Mouse (Mus musculus): ENCODE results near the gene Lin28b. TPM values are rescaled to one million over a fixed set of nuclear protein-coding genes. Genes with fewer than 3 reads are reported as not detected.
A peak's percentile ranks its signal among the peaks of the same experiment; 100 is the strongest.

The Lin28b gene
- 1 to 10 TPM; 1.1 TPM for total RNA-seq (2021)
- long read RNA-seq, experiment 1, partial matches to known transcripts = 0 of 1 reads
- long read RNA-seq, experiment 1, other reads (novel, unspliced or antisense) = 1 of 1 reads
- long read RNA-seq, experiment 2, partial matches to known transcripts = 0 of 5 reads
- long read RNA-seq, experiment 2, other reads (novel, unspliced or antisense) = 5 of 5 reads

- Histone ChIP-seq H3K4me3 (peak within 1 kb of the TSS; percentile 44), H3K27ac (no peak within 1 kb of the TSS)
- TF ChIP-seq CTCF (conservative IDR thresholded peaks at IDR 0.05) = no peak
- DNase-seq (ENCODE audit: low spot score in 2 of 2) = peak in 1 of 2 experiments; percentile 30
Measured at GRCm38 (mm10) chr10:45485761-45486602, at the start of gene Lin28b. Gene Lin28b, minus strand, starts transcription at chr10:45486395.

DNA sequence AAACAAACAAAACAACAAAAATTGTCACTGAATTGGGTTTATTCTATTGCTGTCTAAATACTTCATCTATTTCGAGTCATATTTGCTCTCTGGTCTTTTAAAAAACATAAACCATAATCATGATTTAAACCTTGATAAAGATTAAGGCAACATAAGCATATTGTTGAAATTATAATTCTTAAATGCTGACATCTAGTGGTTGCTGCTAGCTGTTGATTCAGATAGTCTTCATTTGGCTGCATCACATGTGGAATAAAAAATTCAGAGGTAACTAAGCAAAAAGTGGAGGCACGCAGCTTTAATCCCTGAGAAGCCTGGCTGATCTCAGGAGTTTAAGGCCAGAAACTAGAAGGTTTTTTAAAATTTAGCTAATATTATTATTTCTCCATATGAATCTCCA lies 25.6 kb upstream of the Lin28b start:
- H3K27ac ChIP-seq = no peak overlapping the region
- H3K4me3 ChIP-seq = no peak overlapping the region
- peak; percentile 79 for TF ChIP-seq CTCF (conservative IDR thresholded peaks at IDR 0.05)
- DNase-seq (ENCODE audit: low spot score in 2 of 2) = no peak

DNA sequence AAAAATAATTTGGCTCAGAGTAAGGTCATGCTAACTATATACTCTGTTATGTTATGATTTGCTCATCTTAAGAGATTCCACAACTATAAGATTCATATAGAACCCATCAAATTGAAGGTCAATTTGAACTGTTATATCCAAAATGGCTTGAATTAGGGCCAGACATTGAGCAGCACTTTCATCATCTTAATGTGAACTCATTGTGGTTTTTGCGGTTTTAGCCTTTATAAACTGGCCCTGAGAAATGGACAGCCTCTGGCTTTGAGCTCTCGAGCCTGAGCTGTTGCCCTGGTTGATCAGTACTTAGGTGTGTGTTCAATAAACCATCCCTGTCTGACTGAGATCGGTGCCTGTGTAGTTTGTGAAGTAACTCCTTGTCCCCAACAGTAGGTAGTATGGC lies 24.5 kb upstream of the Lin28b start:
- TF ChIP-seq CTCF (conservative IDR thresholded peaks at IDR 0.05) = no peak
- Histone ChIP-seq H3K27ac (no peak overlapping the region), H3K4me3 (no peak overlapping the region)
- DNase-seq (ENCODE audit: low spot score in 2 of 2) = no peak

- no peak for TF ChIP-seq CTCF (conservative IDR thresholded peaks at IDR 0.05)
Measured at GRCm38 (mm10) chr10:45500259-45500658, 14.1 kb upstream of the Lin28b start.

DNA sequence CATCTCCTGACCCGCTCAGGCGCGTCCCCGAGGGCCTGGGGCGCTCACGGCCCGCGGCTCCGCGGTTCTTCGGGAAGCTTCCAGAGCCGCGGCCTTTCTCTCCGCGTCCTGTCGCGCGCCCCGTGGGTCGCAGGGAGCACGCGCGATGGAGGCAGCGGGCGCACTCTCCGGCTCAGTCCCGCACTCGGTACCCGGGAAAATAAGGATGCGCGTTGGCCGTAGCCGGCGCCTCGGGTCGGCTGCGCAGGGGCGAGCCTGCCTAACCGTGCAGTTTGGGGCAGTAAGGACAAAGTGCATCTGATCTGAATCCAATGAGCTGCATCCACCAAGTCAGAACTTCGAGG lies 380 bp upstream of the Lin28b start:
- TF ChIP-seq CTCF (conservative IDR thresholded peaks at IDR 0.05) = no peak
- peak overlapping the region; percentile 44 for H3K4me3 ChIP-seq
- no peak overlapping the region for H3K27ac ChIP-seq
- DNase-seq (ENCODE audit: low spot score in 2 of 2) = no peak

More at GRCm38 (mm10) chr10:45500259-45500658, 14.1 kb upstream of the Lin28b start:
- H3K4me3 ChIP-seq = no peak overlapping the region
- DNase-seq (ENCODE audit: low spot score in 2 of 2) = no peak
- H3K27ac ChIP-seq = no peak overlapping the region

GRCm38 (mm10) chr10:45485226-45485760 lies 902 bp downstream of the Lin28b start:
- peak; percentile 28; the same call in 1 of the 2 replicates for TF ChIP-seq CTCF (conservative IDR thresholded peaks at IDR 0.05)
- no peak overlapping the region for H3K27ac ChIP-seq
- no peak for DNase-seq (ENCODE audit: low spot score in 2 of 2)
- peak overlapping the region; percentile 44 for H3K4me3 ChIP-seq

- no peak for TF ChIP-seq CTCF (conservative IDR thresholded peaks at IDR 0.05)
- Histone ChIP-seq H3K27ac (no peak overlapping the region), H3K4me3 (no peak overlapping the region)
- DNase-seq (ENCODE audit: low spot score in 2 of 2) = no peak
Measured at GRCm38 (mm10) chr10:45483210-45483609, 3.0 kb downstream of the Lin28b start.

- H3K27ac ChIP-seq = no peak overlapping the region
- no peak for TF ChIP-seq CTCF (conservative IDR thresholded peaks at IDR 0.05)
- no peak overlapping the region for H3K4me3 ChIP-seq
- no peak for DNase-seq (ENCODE audit: low spot score in 2 of 2)
Measured at GRCm38 (mm10) chr10:45473663-45474333, 12.4 kb downstream of the Lin28b start.

DNA sequence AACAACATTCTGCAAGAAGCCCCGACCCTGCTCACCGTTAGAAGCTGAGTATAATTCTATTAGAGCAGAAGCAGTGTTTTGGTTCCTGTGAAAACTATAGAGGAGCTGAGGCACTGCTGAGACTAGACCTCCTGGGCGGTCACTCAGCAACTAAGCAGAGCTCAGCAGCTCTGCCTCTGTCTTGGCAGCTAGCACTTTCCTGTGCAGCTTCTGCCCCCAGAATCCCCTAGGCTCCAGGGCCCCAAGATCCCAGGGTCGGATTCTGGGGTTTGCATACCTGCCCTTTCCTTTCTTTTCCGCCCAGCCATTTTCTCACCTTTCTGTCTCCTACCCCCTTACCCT lies 13.1 kb downstream of the Lin28b start:
- TF ChIP-seq CTCF (conservative IDR thresholded peaks at IDR 0.05) = no peak
- Histone ChIP-seq H3K4me3 (no peak overlapping the region), H3K27ac (no peak overlapping the region)
- DNase-seq (ENCODE audit: low spot score in 2 of 2) = no peak

DNA sequence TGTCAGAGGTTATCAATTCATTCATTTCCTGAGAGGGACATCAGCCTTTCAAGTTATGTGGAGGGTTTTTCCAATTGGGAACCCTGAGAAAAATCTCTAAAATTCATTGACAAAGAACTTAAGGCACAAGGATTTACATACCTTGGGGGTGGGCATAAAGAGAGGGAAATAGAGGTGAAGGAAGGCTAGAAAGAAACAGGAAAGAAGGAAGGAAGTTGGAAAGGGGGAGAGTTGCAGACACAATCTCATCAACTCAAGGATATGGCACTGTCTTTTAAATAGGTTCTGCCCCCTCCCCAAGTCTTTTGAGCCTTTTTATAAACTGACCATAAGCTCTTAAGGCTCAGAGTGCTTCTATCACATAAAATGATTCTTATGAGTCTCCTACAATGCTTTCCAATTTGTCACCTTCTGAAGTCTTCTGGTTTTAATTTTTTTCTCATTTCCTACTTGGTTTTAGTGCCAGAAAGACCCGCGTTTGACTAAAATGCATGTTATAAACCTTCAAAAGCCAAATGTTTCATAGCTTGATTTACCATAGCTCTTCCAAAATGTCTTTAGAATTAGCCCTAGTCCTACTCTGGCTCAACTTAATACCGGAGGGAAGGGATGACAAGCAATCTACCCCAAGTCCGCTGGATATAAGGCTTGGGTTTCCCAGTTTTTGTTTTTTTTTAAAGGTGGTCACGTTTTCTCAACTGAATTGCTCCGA lies 13.6 kb downstream of the Lin28b start:
- DNase-seq (ENCODE audit: low spot score in 2 of 2) = no peak
- H3K4me3 ChIP-seq = no peak overlapping the region
- no peak overlapping the region for H3K27ac ChIP-seq
- TF ChIP-seq CTCF (conservative IDR thresholded peaks at IDR 0.05) = no peak

DNA sequence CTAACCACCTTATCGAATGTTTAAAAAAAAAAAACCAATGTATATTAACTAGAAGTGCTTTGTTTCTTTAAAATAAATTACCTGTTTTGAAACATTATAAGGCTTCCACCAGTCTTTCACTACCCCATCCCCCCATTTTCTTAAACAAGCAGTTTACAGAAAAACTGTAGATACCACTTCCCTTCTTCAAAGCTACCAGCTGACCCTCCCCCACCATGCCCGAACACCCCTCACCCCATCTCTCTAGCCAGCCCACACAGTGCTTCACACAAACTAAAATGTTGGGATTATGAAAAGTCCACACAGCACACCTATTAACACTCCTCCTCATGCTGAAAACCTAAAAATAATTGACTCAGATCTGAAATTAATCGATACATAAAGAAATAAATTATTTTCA lies 14.9 kb downstream of the Lin28b start:
- no peak overlapping the region for H3K27ac ChIP-seq

DNA sequence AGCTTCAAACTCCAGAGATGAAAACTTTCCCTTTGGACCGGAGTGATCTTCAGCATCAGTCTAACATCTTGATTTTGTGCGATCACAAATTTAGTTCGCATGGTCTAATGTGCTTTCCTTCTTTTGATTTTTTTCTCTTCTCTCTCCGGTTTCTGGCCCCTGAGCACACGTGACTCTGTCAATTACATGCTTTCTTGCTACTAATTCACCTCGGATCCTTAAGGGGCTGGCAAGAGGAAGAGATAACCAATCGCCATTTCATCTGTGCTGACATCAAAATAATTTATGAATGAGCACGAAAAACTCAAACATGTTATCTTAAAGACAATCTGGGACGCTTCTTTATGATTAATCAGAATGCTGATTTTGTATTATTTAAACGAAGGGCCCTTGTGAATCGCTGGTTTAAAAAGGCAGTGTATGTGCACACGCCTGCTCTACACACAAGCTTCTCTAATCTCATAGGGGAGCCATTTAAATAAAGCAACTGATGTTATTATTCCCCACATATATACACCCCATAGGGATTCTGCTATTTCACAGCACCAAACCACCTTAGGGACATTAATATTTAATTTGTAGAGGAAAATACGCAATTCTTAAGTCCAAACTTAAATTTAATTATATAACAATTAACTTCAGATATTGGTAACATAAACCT lies 16.0 kb downstream of the Lin28b start:
- no peak for TF ChIP-seq CTCF (conservative IDR thresholded peaks at IDR 0.05)
- H3K4me3 ChIP-seq = no peak overlapping the region
- H3K27ac ChIP-seq = no peak overlapping the region
- no peak for DNase-seq (ENCODE audit: low spot score in 2 of 2)

More for the DNA sequence above, 14.9 kb downstream of the Lin28b start:
- no peak overlapping the region for H3K4me3 ChIP-seq
- no peak for TF ChIP-seq CTCF (conservative IDR thresholded peaks at IDR 0.05)
- no peak for DNase-seq (ENCODE audit: low spot score in 2 of 2)
